Mouse (Mus musculus) intestine, embryonic 16.5 days (tissue): ENCODE measurements around the gene Tlx2. TPM values are rescaled to one million over a fixed set of nuclear protein-coding genes. Genes with fewer than 3 reads are reported as not detected.

ENCODE experiments used
- ATAC-seq: fragments of 200-750 bp; cut with Nextera tagmentation; 2 replicates; pipeline ENCODE4 v1.8.0; 2017; ENCODE audit warnings: moderate TSS enrichment, moderate library complexity
- H3K27ac ChIP-seq: fragments of 300-500 bp; sonication (generic); 2 replicates; pipeline ENCODE4 v1.5.1; 2014; ENCODE audit warnings: mild to moderate bottlenecking, low read length
- H3K27me3 ChIP-seq: fragments of 300-500 bp; sonication (generic); replicated peaks from 2 replicates; pipeline ENCODE4 v1.6.1; 2014; ENCODE audit warnings: low read length, control low read depth, mixed read lengths; ENCODE audit not compliant: control insufficient read depth, insufficient read depth
- H3K36me3 ChIP-seq: fragments of 300-500 bp; sonication (generic); 2 replicates; pipeline ENCODE4 v1.6.1; 2014; ENCODE audit warnings: low read length, control low read depth; ENCODE audit not compliant: control insufficient read depth, insufficient read depth
- H3K4me1 ChIP-seq: fragments of 300-500 bp; sonication (generic); 2 replicates; pipeline ENCODE4 v1.6.1; 2014; ENCODE audit warnings: low read length, control low read depth, mixed read lengths; ENCODE audit not compliant: control insufficient read depth, insufficient read depth
- H3K4me2 ChIP-seq: fragments of 300-500 bp; sonication (generic); 2 replicates; pipeline ENCODE4 v1.6.1; 2014; ENCODE audit warnings: low read depth, low read length, control low read depth
- H3K4me3 ChIP-seq: fragments of 300-500 bp; sonication (generic); 2 replicates; pipeline ENCODE4 v1.5.1; 2014; ENCODE audit warnings: mild to moderate bottlenecking, low read length
- H3K9ac ChIP-seq: fragments of 300-500 bp; sonication (generic); 2 replicates; pipeline ENCODE4 v1.6.1; 2014; ENCODE audit warnings: low read depth, low read length
- H3K9me3 ChIP-seq: fragments of 300-500 bp; sonication (generic); 2 replicates; pipeline ENCODE4 v1.6.1; 2016; ENCODE audit warnings: low read length, control low read depth; ENCODE audit not compliant: control insufficient read depth
- WGBS: fragments of 180-500 bp; shearing (Covaris S2); extraction: QIAGEN DNeasy Blood & Tissue Kit; methylation state at CpG from one replicate; pipeline ENCODE4 v1.1.7; 2014; 5-methylcytosine and 5-hydroxymethylcytosine counted together
- polyA plus RNA-seq: library from polyadenylated mRNA; unstranded; fragments of >200 nt; fragmentation: Nextera tagmentation; extraction: Ambion mirVana; gene quantifications from 2 replicates; pipeline ENCODE4 v1.2.1, GENCODE M21; 2015

The Tlx2 gene
- polyA plus RNA-seq, 1 experiment from 2014 or later: 9.3 TPM

DNA sequence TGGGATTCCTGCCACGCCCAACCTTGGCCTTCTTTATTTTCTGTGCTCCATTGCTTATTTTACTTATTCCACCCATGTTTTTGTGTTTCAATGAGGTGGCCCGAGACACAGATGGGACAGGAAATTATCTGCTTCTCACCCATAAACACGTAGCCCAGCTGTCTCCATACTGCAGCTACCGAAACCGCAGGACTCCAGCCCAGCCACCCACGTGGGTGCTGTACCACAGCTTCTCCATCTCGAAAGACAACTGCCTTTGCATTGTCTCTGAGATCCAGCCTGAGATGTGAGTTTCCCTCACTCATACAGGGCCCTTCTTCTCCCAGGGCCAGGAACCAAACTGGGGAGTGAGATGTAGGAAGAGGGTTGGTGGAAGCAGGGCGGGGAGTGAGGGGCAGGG, 4.1 kb downstream of the Tlx2 start:
- no peaks in the 10 kb centered on the region for H3K9me3 ChIP-seq
- 39% methylated on average over 8 of the region's 8 CpGs for WGBS
- H3K9ac ChIP-seq: no peak overlapping the region
- H3K27ac ChIP-seq: no peak overlapping the region
- H3K27me3 ChIP-seq: peaks cover 85% of the 10 kb centered on the region
- no peak overlapping the region for H3K4me3 ChIP-seq
- H3K4me2 ChIP-seq: no peak overlapping the region
- no peak for ATAC-seq
- no peaks in the 10 kb centered on the region for H3K36me3 ChIP-seq
- peaks cover 8% of the 10 kb centered on the region for H3K4me1 ChIP-seq

DNA sequence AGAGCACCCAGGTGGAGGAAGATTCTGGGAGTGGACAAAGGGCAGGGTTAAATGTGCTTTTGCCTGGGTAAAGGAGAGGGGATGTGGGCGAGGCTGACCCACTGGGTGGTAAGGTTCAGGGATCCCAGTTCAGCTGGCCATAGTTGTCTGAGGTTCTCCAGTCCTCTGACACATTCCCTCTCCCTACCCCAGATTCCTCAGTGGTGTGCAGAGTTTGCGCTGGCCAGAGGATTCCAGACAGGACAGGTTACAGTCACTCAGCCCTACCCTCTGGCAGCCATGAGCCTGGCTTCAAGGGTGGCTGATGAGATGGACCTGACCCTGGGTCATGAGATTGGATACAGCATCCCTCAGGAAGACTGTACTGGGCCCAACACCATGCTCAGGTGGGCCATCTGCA, 11.4 kb downstream of the Tlx2 start:
- Histone ChIP-seq H3K4me2 (peak overlapping the region; percentile 64), H3K36me3 (peaks cover 15% of the 10 kb centered on the region; the same call in 1 of the 2 replicates), H3K27me3 (peaks cover 20% of the 10 kb centered on the region), H3K4me3 (peak overlapping the region; percentile 52), H3K9ac (peak overlapping the region; percentile 72), H3K4me1 (peaks cover 28% of the 10 kb centered on the region), H3K9me3 (no peaks in the 10 kb centered on the region), H3K27ac (peak overlapping the region; percentile 83)
- ATAC-seq: no peak
- 70% methylated on average over 2 of the region's 2 CpGs for WGBS

DNA sequence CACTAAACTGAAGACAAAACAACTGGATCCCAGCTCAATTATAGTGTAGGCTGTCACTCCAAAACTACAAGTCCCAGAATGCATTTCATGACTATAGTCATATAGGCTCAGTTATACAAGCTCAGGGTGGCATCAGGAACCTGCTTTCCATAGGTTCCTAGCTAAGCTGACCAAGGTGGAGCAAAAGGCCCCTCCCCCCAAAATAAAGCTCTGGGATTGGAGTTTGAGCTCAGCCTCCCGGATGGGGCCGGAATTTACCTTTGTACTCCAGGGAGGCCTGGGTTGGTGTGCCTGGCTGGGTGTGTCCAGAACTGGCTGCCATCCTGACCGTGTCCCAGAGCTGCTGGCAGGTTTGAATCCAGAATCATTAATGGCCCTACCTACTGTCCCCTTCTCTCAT, 12.3 kb downstream of the Tlx2 start, which contains the start of gene Dqx1:
TSS of gene Dqx1 (plus strand) at position 55 of the 400 bp plus-strand sequence.
- H3K4me2 ChIP-seq: peak within 1 kb of the TSS; percentile 64
- peaks cover 15% of the 10 kb centered on the region; the same call in 1 of the 2 replicates for H3K36me3 ChIP-seq
- peak within 1 kb of the TSS; percentile 72 for H3K9ac ChIP-seq
- H3K4me3 ChIP-seq: peak within 1 kb of the TSS; percentile 52
- peaks cover 36% of the 10 kb centered on the region for H3K4me1 ChIP-seq
- ATAC-seq: peak; percentile 70
- peak within 1 kb of the TSS; percentile 83 for H3K27ac ChIP-seq
- WGBS: 35% methylated on average over 3 of the region's 3 CpGs
- peaks cover 14% of the 10 kb centered on the region for H3K27me3 ChIP-seq
- H3K9me3 ChIP-seq: no peaks in the 10 kb centered on the region

DNA sequence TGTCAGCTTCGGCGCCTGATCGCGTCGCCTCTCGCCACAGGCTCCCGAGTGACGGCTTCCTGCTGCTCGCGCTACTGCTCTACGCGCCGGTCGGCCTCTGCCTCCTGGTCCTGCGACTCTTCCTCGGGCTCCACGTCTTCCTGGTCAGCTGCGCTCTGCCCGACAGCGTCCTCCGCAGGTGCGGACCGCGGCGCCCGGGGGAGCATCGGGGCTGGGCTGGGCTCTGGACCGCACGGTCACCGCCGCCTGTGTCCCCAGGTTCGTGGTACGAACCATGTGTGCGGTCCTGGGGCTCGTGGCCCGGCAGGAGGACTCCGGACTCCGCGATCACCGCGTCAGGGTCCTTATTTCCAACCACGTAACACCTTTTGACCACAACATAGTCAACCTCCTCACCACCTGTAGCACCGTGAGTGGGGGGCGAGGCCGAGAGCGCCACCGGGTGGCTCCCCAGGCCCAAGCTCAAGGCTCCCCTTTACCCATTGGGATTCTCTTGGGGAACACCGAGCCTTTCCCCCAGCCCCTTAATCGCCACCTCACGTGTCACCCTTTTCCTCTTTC, 15.1 kb downstream of the Tlx2 start, which contains the start of gene Htra2:
TSS of gene Htra2 (minus strand) at position 403 of the 561 bp plus-strand sequence.
- Histone ChIP-seq H3K4me1 (peaks cover 40% of the 10 kb centered on the region), H3K36me3 (peaks cover 18% of the 10 kb centered on the region; the same call in 1 of the 2 replicates), H3K9me3 (no peaks in the 10 kb centered on the region), H3K4me2 (peak within 1 kb of the TSS; percentile 95), H3K27me3 (no peaks in the 10 kb centered on the region; the same call in 1 of the 2 replicates), H3K27ac (peak within 1 kb of the TSS; percentile 85), H3K9ac (peak within 1 kb of the TSS; percentile 94), H3K4me3 (peak within 1 kb of the TSS; percentile 99)
- ATAC-seq: peak; percentile 22
- WGBS: under 1% methylated on average over 50 of the region's 50 CpGs

DNA sequence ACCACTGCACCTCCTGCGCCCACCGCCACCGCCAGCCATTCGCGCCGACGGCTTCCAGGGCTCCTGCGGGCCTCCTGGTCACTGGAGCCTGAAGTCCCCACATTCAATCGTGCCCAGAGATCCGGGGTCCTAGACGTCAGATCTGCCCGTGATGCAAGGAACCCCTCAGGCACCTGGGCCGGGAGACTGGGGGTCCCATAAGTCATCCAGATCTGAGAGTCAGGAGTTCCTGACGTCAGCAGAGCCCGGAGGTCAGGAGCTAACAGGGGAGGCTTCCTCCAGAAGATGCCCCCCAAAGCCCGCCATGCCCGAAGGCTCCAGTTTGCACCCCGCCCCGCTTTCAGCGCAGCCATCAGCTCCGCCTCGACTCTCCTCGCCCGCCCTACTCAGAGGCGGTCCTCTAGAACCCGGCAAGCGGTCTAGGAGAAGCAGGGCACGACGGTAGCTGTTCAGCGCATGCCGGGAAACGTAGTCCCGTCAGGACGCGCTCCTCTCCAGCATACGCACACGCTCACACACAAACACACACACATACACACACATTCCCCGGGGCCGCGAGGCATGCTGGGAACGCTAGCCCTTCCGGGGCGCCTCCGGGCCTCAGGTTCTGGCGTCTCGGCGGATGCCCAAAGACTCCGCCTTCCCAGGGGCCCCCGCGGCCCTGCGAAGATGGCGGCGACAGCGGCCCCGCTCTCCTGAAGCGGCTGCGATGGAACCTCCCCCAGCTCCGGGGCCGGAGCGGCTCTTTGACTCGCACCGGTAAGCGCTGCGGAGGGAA, 15.8 kb downstream of the Tlx2 start, which contains the start of gene Aup1:
TSS of gene Aup1 (plus strand) at position 448 of the 778 bp plus-strand sequence.
- Histone ChIP-seq H3K36me3 (peaks cover 18% of the 10 kb centered on the region; the same call in 1 of the 2 replicates), H3K27ac (peak within 1 kb of the TSS; percentile 85), H3K4me2 (peak within 1 kb of the TSS; percentile 95), H3K27me3 (no peaks in the 10 kb centered on the region), H3K4me1 (peaks cover 38% of the 10 kb centered on the region), H3K9me3 (no peaks in the 10 kb centered on the region), H3K4me3 (peak within 1 kb of the TSS; percentile 99), H3K9ac (peak within 1 kb of the TSS; percentile 94)
- ATAC-seq: peak; percentile 94
- under 1% methylated on average over 64 of the region's 64 CpGs for WGBS

DNA sequence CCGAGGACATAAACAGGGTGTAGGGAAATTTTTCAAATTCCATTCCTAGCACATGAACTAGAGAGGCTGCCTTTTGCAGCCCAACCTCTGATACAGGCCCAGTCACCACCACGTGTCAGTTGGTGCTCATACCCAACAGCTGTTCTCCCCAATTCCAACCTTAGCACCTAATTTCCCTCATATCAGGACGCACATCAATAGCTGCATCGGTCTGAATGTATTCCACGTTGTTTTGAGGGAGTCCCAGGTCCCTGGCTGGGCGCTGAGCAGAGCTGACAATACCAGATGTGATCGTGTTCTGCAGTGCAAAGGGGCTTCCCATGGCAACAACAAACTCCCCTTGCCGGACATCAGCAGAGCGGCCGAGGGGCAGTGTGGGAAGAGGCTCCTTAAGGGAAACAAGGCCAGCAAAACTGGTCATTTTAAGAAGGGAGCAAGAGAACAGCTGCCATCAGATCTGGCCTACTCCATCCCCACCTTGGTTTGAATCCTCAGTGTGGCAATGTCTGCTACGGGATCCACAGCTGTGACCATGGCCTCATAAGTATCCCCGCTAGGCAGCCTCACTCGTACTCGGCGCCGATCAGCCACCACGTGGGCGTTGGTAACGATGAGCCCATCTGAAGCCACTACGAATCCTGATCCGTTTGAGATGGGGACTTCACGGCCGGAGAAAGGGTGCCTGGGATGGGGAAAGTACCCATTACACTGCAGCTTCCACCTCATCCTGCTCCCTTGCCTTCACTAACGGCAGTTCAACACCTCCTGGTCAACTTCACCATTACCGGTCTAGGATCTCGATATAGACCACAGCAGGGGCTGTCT, 16.7 kb downstream of the Tlx2 start:
- ATAC-seq: no peak
- H3K4me1 ChIP-seq: peaks cover 30% of the 10 kb centered on the region
- no peaks in the 10 kb centered on the region for H3K27me3 ChIP-seq
- WGBS: 2% methylated on average over 26 of the region's 26 CpGs
- H3K9me3 ChIP-seq: no peaks in the 10 kb centered on the region
- H3K4me2 ChIP-seq: peak overlapping the region; percentile 95
- H3K4me3 ChIP-seq: peak overlapping the region; percentile 99
- peak overlapping the region; percentile 94 for H3K9ac ChIP-seq
- H3K27ac ChIP-seq: peak overlapping the region; percentile 69
- H3K36me3 ChIP-seq: peaks cover 18% of the 10 kb centered on the region; the same call in 1 of the 2 replicates

DNA sequence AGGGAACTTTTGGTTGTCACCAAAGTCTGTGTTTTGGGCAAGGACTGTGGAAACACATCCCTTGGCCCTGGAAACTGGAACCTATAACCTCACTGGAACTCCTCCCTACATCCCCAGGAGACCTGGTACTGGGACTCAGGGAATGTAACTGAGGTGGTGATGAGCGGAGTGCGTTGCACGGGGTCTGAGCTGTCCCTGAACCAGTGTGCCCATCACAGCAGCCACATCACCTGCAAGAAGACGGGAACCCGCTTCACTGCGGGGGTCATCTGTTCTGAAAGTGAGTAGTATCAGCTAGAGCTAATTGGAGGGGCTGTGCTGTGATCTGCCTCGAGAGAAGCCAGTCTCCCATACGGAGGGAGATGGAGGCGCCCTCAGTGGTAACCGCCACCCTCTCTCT, 20.7 kb downstream of the Tlx2 start:
- peaks cover 12% of the 10 kb centered on the region for H3K4me1 ChIP-seq
- 73% methylated on average over 10 of the region's 10 CpGs for WGBS

DNA sequence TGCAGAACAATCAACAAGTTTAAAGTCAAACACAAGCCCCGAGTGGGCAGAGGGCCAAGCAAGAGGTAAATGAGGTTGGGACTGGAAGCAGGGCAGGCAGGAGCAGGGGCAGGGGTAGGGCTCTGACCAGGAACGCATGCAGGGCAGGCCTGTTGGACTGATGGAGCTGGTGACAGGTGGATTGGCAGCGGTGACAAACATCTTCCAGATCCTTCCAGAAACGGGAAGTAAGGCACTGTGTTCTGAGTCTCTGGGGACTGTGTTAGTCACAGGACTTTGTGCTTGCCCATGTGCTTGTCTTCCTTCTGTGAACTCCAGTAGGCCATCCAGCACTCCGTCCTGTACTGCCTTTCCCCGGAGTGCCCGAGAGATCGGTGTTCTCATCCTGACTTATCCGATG, 25.4 kb downstream of the Tlx2 start:
- no peak overlapping the region for H3K27ac ChIP-seq
- no peak overlapping the region for H3K9ac ChIP-seq
- no peaks in the 10 kb centered on the region for H3K4me1 ChIP-seq
- H3K9me3 ChIP-seq: no peaks in the 10 kb centered on the region
- H3K36me3 ChIP-seq: no peaks in the 10 kb centered on the region
- H3K4me2 ChIP-seq: no peak overlapping the region
- no peak overlapping the region for H3K4me3 ChIP-seq
- WGBS: 74% methylated on average over 9 of the region's 9 CpGs
- no peak for ATAC-seq
- no peaks in the 10 kb centered on the region for H3K27me3 ChIP-seq

More for the DNA sequence above, 20.7 kb downstream of the Tlx2 start:
- Histone ChIP-seq H3K27me3 (no peaks in the 10 kb centered on the region), H3K9me3 (no peaks in the 10 kb centered on the region), H3K9ac (no peak overlapping the region), H3K4me2 (no peak overlapping the region), H3K36me3 (peaks cover 7% of the 10 kb centered on the region; the same call in 1 of the 2 replicates), H3K4me3 (no peak overlapping the region), H3K27ac (no peak overlapping the region)
- ATAC-seq: no peak

DNA sequence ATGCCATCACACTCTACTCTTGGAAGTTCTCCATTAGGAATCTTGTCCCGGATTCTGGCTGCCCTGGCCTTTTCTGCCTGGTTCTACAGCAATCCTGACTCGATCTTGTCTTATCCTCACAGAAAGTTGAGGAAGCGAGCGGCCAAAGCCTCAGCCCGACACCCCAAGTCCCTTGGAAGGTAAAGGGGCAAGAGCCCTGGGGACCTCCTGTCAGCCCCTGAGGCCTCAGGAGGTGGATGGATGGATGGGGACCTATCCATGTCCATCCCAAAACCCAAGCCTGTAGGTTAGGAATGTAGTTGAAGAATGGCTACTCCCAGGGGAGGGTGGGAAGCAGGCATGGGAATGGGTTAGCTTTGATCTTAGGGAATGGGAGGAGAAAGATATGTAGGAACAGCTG, 26.1 kb downstream of the Tlx2 start:
- no peak for ATAC-seq
- Histone ChIP-seq H3K4me2 (no peak overlapping the region), H3K27ac (no peak overlapping the region), H3K9me3 (no peaks in the 10 kb centered on the region), H3K27me3 (no peaks in the 10 kb centered on the region), H3K9ac (no peak overlapping the region), H3K4me3 (no peak overlapping the region), H3K36me3 (no peaks in the 10 kb centered on the region), H3K4me1 (peaks cover under 1% of the 10 kb centered on the region; the same call in 1 of the 2 replicates)
- WGBS: 91% methylated on average over 5 of the region's 5 CpGs
